Mouse (Mus musculus) layer of hippocampus, adult 18-20 months (tissue): ENCODE results near the gene Nmrk2. TPM values are rescaled to one million over a fixed set of nuclear protein-coding genes. Genes with fewer than 3 reads are reported as not detected.
"Not testable (repeated sequence)": the region's sequence is repeated elsewhere in the genome, so short reads cannot be mapped to it uniquely, and the experiment has no call there.

Experiments
- DNase-seq, 2 experiments: peaks; one replicate each; pipeline ENCODE4 v3.0.0; 2022; ENCODE audit warnings: low spot score in 2 of 2
- total RNA-seq, 2 experiments: library from RNA; stranded (reverse); gene quantifications; 2 replicates each; pipeline ENCODE4 v1.2.3; 2021

Gene Nmrk2
- total RNA-seq, 2 experiments from 2014 or later, result 0.23 to 0.27 TPM

DNA sequence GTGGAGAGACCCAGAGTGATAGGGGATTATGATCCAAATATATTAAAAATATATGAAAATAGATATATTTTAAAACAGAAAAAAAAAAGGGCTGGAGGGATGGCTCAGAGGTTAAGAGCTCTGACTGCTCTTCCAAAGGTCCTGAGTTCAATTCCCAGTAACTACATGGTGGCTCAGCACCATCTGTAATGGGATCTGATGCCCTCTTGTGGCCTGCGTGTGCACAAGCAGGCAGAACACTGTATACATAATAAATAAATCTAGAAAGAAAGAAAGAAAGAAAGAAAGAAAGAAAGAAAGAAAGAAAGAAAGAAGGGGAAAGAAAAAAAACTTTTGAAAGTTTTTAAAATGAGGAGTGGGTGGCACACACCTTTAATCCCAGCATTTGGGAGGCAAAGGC lies 15.4 kb upstream of the Nmrk2 start:
- not testable (repeated sequence) for DNase-seq

DNA sequence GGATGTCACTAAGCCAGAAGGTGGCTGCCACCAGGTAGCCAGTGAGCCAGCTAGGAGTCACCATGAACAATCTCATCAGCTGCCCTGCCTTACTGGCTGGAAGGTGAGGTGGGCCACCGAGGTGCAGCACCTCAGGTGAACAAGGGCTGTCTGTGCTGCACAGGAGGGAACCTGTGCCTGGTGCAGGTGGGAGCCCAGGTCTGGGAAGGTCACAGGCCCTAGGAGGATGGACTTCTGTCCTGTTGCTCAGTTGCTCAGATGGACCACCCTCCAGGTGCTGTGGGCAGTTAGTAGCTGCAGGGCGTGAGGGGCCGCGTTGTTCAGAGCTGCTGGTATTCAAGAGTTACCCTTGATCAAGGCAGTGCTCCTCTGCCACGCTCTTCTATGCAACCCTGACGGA lies 15.0 kb upstream of the Nmrk2 start:
- no peak for DNase-seq

DNA sequence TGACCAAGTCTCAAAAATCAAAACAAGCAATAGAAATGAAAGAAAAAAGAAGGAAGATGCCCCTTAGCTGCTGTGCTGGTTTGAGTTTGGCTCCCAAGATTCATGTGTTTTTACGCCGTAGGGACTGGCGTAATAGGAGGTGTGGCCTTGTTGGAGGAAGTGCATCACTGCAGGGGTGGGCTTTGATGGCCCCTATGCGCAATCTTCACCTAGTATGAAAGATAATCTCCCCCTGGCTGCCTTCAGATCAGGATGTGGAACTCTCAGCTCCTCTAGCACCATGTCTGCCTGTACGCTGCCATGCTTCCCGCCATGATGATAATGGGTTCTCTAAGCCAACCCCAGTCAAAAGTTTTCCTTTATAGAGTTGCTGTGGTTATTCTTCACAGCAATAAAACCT lies 14.4 kb upstream of the Nmrk2 start:
- no peak for DNase-seq

DNA sequence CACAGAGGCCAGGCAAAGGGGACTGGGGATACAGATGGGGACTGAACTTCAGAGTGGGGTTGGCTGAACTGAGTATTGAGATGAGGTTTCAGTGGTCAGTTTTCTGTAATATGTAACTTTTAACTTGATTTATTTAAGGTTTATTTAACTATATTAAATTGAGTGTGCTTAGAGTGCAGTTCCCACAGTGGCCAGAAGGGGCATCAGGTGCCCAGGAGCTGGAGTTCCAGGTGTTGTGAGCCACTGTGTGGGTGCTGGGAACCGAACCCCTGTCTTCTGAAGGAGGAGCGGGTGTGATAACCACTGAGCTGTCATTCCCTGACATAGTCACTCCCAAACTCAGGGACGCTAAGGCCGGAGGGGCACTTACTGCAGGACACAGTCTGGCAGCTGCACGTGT lies 8.3 kb upstream of the Nmrk2 start:
- no peak for DNase-seq

DNA sequence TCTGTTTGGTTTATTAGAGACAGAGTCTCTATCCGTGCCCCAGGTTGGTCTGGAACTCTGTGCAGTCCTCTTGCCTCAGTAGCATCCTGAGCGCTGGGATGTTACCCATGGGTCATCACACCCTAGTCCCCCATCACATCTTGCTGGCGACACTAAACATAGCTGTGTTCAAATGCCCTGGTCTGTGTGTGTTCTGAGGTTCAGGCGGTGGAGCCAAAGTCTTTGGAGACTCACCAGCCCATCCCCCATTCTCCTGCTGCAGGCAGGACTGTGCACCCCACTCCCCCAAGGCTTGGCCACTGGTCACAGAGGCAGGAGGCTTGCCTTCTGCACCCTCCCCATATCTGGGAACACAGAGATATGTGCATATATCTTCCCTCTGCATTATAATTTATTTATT lies 2.3 kb upstream of the Nmrk2 start:
- no peak for DNase-seq

DNA sequence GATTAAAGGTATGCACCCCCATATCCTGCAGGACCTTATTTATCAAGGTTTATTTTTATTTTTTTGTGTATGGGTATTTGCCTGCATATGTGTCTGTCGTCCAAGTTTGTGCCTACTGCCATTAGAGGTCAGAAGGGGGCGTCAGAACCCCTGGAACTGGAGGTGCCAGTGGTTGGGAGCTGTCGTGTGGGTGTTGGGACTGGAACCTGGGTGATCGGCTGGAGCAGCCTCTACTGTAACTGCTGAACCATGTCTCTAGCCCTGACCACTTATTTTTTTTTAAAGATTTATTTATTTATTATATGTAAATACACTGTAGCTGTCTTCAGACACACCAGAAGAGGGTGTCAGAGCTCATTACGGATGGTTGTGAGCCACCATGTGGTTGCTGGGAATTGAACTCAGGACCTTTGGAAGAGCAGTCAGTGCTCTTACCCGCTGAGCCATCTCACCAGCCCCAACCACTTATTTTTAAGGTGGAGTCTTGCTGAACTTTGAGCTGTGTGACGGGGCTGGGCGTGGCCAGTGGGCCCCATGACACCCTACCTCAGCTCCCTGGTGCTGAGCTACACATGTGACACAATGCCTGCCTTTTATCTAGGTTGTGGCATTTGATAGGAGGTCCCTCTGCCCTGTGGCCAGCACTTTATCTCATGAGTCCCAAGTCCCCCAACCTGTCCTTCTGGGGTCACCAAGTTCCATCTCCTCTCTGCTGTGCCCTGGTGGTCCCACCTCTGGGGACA lies 1.3 kb upstream of the Nmrk2 start:
- no peak for DNase-seq

DNA sequence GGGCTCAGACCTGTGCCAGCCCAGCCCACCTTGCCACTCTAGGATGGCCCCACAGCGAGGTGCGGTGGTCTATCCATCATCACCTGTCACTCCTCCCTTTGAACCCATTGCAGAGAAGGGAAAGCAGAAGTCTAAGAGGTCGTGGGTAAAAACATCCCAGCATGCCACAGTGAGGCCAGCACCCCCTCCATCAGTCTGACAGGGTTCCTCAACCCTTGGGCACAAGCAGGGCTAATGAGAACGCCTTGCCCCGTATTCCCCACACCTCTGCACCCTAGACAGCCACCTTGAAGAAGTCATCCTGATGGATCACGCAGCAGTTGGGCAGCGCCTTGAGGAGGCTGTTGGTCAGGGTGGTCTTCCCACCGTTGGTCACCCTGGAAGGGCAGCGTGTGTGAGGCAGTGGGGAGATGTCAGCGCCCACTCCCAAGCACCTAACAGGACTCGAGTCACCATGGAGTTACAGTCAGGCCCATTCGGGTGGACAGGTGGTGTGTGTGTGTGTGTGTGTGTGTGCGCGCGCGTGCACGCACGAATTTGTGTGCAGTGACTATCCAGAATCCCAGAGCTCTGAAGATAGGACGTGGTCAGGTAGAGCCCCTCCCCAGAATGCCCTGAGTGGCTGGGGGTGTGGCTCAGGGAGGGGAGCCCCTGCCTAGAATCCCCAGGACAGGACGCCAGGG lies 1.1 kb downstream of the Nmrk2 start:
- no peak for DNase-seq

DNA sequence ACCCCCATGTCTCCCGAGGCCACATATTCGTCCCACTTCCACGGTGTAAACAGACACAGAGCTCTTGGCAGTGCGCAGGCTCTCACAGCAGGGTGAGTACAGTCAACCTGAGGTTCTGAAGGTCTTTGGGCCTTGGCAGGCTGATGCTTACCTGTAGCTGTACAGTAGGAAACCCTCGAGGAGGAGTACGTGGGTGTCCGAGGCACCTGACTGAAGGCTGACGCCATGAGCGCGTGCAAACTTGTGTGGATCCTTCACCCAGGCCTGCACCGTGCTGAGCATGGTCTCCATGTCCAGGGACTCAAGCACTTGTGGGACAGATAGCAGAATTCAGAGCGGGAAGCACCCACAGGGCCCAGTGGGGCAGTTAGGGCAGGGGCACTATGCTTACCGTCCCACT lies 1.7 kb downstream of the Nmrk2 start:
- DNase-seq, result no peak

DNA sequence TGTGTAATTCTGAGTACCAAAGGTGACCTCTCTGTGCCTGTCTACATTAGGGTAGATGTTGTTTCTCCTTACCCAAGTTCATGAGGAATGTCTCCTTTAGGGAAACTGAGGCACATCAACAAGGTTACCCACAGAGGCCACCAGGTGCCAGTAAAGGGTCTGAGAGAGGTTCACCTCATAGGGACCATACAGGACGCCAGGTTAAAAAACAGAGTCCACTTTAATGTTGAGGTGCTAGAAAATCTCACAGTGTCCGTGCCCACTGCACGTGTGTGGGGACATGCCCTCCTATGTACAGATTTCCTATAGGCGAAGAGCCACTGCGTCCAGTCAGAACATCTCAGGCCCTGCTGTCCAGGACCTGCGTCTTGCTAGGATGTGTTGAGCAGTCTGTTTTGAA lies 2.9 kb downstream of the Nmrk2 start:
- DNase-seq, result no peak

DNA sequence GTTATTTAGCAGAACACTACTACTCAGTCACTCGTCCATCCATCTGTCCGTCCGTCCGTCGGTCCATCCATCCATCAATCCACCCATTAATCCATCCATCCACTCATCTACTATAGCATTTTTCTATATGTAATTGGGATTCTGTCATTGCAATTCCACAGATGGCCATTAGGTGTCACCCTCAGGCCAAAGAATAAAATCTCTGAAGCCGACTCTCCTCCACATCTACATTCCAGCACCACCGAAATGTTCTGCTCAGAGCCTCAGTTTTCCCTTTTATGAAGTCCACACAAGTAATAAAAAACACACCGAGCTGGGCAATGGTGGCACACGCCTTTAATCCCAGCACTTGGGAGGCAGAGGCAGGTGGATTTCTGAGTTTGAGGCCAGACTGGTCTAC lies 3.6 kb downstream of the Nmrk2 start:
- peak in 1 of 2 experiments; percentile 78 for DNase-seq

DNA sequence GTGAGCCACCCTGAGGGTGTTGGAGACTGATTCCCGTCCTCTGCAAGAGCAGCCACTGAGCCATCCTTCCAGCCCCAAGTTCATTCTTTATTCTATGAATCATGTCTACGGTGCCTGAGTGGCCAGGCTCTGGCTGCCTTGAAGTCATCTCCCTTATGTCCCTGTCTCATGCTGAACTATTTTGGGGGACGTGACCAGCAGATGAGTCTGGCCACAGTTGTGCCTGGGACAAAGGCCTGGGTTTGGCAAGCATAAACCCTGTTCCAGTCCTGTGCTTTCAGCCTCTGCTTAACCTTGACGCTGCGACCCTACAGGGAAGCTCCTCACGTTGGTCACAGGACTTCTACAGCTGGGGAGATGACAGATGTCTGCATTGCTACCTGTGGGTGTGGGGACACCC lies 4.5 kb downstream of the Nmrk2 start:
- DNase-seq, result no peak

DNA sequence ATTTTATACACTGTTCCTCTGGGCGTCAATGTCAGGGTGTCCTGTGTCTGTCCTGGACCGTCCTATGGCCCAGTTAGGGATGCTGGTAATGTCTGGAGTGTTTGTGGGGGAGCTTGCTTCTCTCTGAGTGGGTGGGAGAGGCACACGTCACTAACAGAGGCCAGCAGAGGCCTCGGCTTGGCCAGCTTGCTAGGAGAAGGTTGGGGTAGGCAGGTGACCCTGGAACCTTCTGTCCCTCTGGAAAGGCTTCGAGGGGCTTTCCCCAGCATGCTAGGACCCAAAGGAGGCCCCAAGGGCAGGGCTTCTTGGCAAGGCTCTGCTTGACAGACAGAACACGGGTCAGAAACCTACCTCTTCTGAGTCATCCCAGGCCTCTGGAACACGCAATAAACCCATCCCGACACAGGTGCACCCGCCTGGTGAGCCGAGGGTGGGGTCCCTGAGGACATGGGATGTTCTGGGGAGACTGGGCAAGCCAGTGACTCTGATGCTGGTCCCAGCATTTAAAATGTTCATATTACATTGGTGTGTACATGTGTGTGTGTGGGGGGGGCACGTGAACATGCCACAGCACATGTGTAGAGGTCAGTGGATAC lies 5.3 kb downstream of the Nmrk2 start:
- DNase-seq, result no peak

DNA sequence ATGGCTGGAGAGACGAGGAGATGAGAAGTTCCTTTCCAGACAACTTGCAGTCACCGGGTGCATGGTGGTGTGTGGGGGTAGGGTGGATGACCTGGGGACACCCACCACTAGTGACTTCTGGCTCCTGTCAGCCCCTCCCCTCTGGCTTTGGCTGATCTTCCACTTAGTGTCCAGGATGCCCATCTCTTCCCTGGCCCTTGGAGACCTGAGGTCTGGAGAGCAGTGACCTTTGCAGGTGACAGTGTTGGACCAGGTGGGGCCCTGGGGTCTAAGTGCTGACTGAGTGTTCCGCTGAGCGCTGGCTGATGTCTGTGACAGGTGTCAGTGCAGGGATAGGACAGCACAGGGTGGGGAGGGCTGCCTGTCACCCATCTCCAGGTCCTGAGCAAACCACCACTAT lies 6.6 kb downstream of the Nmrk2 start:
- no peak for DNase-seq

DNA sequence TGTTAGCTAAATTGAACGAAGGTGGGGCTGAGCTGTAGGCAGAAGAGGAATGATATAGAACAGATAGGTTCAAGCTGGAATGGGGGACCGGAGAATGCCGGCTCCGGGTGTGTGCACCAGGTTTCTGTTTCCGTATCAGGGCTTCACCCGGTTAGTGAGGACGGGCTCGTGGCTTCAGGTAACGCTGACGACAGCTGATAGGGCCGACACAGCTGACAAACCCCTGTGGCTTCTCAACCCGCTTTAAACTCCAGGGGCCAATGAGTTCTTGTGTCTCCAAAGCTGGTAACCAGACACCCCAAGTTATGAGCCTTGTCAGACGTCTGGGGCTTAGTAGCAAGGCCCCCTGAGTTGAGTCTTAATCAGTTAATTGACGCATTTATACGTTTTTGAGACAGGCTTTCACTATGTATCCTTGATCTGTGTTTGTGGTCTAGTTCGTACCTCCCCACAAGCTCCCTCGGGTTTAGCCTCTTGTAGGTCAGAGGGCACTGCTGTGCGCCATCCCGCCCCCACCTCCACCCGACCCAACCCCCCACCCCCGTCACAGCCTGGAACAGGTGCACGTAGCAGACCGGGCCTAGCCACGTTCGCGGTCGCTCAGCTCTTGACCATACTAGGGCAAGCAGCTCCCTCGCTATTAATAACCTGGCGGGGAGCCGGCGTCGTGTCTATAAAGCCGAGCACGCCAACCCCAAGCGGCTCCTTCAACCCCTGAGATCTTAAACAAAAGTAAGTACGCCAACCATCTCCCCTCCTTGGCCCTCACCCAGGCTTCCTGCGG lies 7.7 kb downstream of the Nmrk2 start:
- DNase-seq, result no peak

DNA sequence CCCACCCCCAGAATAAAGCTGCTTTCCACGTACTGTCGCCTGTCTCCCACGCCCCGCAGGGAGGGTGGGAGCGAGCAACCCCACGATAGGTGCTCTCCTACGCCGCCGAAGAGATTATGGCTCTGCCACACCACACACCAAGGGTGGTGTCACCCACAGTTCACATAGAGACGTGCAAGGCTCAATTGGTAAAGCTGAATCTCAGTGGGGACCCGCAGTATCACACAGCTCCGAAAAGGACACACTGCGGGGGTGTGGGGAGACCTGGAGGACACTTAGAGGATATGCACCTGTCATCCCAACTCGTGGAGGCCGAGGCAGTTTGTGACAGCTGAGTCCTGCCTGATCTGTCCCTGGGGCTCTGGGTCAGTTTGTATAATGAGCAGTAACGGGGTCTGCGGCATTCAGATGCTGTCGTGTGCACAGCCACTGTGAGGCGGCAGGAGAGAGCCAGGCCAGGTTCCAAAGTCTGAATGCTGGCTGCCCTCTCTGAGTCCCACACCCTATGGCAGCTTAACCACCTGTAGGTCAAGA lies 8.8 kb downstream of the Nmrk2 start:
- DNase-seq, result no peak

DNA sequence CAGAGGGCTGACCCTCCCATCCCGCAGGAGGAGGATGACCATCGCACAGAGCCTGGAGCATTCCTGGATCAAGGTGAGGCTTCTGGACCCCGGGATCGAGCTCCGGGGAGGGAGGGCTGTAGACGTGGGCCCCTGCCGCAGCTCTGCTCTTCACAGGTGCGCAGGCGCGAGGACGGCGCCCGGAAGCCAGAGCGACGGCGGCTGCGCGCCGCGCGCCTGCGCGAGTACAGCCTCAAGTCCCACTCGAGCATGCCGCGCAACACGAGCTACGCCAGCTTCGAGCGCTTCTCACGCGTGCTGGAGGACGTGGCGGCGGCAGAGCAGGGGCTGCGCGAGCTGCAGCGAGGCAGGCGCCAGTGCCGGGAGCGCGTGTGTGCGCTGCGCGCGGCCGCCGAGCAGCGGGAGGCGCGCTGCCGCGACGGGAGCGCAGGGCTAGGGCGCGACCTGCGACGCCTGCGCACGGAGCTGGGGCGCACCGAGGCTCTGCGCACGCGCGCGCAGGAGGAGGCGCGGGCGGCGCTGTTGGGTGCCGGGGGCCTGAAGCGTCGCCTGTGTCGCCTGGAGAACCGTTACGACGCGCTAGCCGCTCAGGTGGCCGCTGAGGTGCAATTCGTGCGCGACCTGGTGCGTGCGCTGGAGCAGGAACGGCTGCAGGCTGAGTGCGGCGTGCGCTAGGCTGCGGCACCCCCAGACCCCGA lies 9.4 kb downstream of the Nmrk2 start:
- peak; percentile 89 to 92 for DNase-seq

DNA sequence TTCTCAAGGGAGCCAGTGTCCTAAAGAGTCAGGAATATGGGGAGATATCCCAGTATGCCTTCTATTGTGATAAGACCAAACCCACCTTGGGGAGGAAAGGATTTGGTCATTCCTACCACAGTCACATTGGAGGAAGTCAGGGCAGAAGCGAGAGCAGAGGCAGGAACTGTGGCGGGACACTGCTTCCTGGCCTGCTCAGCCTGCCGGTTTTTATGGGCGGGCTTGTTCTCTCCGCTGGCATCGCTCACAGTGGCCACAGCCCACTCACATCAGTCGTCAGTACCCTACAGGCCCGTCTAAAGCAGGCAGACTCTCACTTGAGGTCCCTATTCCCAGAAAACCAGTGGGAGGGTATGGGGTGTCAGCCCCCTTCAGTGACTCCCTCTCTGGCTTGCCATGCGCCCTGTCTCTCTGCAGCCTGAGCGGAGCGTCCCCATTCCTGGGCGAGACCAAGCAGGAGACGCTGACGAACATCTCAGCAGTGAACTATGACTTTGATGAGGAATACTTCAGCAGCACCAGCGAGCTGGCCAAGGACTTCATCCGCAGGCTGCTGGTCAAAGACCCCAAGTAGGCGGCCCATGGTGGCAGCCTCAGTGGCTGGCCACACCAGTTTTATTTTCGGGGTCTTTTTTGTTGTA lies 10.4 kb downstream of the Nmrk2 start:
- DNase-seq, result peak in 1 of 2 experiments; percentile 16

DNA sequence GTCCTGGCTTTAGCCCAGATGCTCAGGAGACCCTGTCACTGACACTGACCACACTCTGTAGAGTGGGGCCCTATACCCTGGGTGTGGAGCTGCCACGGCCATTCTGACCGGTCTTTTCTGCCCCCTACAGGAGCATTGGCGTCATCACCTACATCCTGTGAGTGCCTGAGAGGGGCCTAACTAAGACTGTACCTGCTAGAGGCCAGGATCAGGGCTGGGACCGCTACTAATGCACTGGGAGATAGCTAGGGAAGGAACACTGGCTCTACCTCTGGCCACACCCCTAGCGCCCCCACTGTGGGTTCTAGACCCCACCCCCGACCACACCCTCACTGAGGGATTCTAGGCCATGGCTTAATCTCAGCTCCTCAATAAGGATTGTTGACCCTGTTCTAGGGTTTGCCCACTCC lies 10.9 kb downstream of the Nmrk2 start:
- DNase-seq, result peak in 1 of 2 experiments; percentile 8

DNA sequence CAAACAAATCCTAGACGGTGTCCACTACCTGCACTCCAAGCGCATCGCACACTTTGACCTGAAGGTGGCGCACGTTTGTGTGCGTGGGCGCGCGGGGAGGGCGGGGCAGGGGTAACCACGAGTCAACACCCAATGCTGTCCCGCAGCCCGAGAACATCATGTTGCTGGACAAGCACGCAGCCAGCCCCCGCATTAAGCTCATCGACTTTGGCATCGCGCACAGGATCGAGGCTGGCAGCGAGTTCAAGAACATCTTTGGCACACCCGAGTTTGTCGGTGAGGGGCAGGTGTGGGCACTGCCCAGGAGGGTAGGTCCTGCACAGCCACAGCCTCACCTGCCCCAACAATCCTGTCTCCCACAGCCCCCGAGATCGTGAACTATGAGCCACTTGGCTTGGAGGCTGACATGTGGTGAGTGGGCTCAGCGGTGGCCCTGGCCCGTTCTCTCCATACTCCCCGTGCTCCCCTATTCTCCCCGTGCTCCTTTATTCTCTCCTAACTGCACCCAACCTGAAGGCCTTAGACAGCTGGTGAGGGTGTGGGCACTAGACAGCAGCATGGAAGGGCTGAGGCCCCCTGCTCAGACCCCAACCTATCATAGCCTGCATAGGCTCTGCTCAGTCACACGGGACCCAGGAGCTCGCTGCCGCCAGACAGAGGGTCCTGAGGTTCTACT lies 11.5 kb downstream of the Nmrk2 start:
- peak in 1 of 2 experiments; percentile 14 for DNase-seq

DNA sequence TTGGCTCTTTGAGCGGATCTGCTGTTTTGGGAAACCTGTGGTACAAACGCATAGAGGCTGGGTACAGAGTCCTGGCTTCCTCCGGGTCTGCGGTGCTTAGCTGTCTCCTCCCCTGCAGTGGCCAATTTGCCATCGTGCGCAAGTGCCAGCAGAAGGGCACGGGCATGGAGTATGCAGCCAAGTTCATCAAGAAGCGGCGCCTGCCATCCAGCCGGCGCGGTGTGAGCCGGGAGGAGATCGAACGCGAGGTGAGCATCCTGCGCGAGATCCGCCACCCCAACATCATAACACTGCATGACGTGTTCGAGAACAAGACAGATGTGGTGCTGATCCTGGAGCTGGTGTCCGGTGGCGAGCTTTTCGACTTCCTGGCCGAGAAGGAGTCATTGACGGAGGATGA lies 12.0 kb downstream of the Nmrk2 start:
- peak in 1 of 2 experiments; percentile 2 for DNase-seq
